Mouse (Mus musculus) spleen, postnatal 0 days (tissue): ENCODE measurements around the gene Tmem39a. TPM values are rescaled to one million over a fixed set of nuclear protein-coding genes. Genes with fewer than 3 reads are reported as not detected.

Experiments used
- polyA plus RNA-seq: library from polyadenylated mRNA; unstranded; fragments of >200 nt; fragmentation: Nextera tagmentation; extraction: Ambion mirVana; gene quantifications from 2 replicates; pipeline ENCODE4 v1.2.1, GENCODE M21; 2015

Gene Tmem39a
- 21.9 and 25.5 TPM in 2 replicates for polyA plus RNA-seq

GRCm38 (mm10) chr16:38558221-38558748, at the start of gene Tmem39a:
Gene Tmem39a (plus strand): TSS chr16:38558698.

DNA sequence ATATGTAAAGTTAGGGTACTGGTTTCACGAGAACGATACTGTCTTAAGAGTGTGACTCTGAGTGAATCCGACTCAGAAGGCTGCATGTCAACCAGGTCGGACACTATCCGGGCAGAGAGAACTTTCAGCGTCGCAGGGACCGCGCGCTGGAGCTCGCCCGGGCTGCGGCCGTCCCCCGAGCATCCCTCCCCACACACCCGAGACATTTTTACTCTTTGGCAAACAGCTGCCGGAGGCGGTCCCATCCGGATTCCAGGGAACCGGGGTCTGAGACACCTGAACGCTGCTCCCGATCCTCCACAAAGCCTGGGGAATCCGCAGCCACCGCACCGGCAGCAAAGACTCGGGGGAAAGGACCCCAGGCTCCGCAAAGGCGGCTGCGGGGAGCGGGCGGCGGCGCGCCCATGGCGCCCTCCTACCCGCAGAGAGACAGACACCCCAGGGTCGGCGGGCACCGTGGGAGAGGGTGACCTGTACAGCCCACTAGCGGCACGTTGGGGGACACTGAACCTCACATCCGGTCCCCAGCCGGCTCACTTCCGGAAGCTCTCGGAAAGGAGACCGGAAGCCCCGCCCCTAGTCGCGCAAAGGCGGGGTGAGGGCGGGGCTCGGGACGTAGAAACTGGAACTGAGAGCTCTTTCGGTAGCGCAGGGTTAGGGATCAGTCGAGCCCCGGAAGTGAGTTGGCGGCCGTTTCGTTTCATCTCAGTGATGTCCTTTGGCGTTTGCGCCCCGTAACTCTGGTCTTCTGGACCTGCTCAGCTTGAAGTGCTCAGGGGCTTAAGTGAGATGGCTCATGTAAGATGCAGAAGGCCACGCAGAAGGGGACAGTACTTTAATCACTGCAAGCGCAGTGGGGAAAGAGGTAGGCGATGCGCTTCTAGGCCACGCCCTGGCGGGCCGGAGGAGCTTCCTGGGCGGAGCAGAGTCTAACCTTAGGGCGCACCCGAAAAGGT, 36.1 kb upstream of the Tmem39a start, which contains the start of gene Timmdc1:
Gene Timmdc1 (minus strand): TSS at position 535 of the 956 bp plus-strand sequence.

GRCm38 (mm10) chr16:38549479-38550396, 8.8 kb upstream of the Tmem39a start, which contains the start of gene Poglut1:
Gene Poglut1 (minus strand): TSS chr16:38550258.

Other genes with a start within 250 kb of the Tmem39a start
- gene Maats1, start 216.6 kb upstream of the Tmem39a start, polyA plus RNA-seq, result 0.10 and 0.12 TPM in 2 replicates
- 363 and 407 TPM in 2 replicates for gene Cox17, start 211.7 kb upstream of the Tmem39a start, polyA plus RNA-seq
- not detected in 2 replicates for gene Gm21987, start 211.7 kb upstream of the Tmem39a start, polyA plus RNA-seq
- gene Popdc2, start 196.5 kb upstream of the Tmem39a start, polyA plus RNA-seq, result 24.5 and 29.1 TPM in 2 replicates
- gene Pla1a, start 125.6 kb upstream of the Tmem39a start, polyA plus RNA-seq, result 0.36 and 0.41 TPM in 2 replicates
- gene Adprh, start 106.0 kb upstream of the Tmem39a start, polyA plus RNA-seq, result 39.5 and 43.6 TPM in 2 replicates
- gene Cd80, start 103.1 kb upstream of the Tmem39a start, polyA plus RNA-seq, result 0.29 and 0.59 TPM in 2 replicates
- gene Timmdc1, start 36.0 kb upstream of the Tmem39a start, polyA plus RNA-seq, result 15.9 and 16.2 TPM in 2 replicates
- 11.9 and 14.5 TPM in 2 replicates for gene Poglut1, start 8.4 kb upstream of the Tmem39a start, polyA plus RNA-seq
- gene Arhgap31, start 154.6 kb downstream of the Tmem39a start, polyA plus RNA-seq, result 4.3 and 6.4 TPM in 2 replicates
- gene B4galt4, start 183.6 kb downstream of the Tmem39a start, polyA plus RNA-seq, result 5.6 and 6.5 TPM in 2 replicates
- gene Upk1b, start 241.6 kb downstream of the Tmem39a start, polyA plus RNA-seq, result 20.0 and 23.2 TPM in 2 replicates